Mouse (Mus musculus) testis, adult 2 months (tissue): ENCODE data around the gene Aldh3b2. TPM values are rescaled to one million over a fixed set of nuclear protein-coding genes. Genes with fewer than 3 reads are reported as not detected.
"Not testable (repeated sequence)": the region's sequence is repeated elsewhere in the genome, so short reads cannot be mapped to it uniquely, and the experiment has no call there.

Experiments used
- H3K27ac ChIP-seq: fragments of 200-500 bp; 2 replicates; pipeline ENCODE4 v1.5.1; 2012; ENCODE audit warnings: low read depth, low read length; ENCODE audit not compliant: control insufficient read depth, insufficient read depth
- H3K27me3 ChIP-seq: fragments of 200-500 bp; 2 replicates; pipeline ENCODE4 v1.6.1; 2012; ENCODE audit warnings: mild to moderate bottlenecking, low read length, moderate library complexity; ENCODE audit not compliant: control insufficient read depth, insufficient read depth
- H3K36me3 ChIP-seq: fragments of 200-500 bp; 2 replicates; pipeline ENCODE4 v1.6.1; 2012; ENCODE audit warnings: mild to moderate bottlenecking, low read length; ENCODE audit not compliant: control insufficient read depth, insufficient read depth
- H3K4me1 ChIP-seq: fragments of 200-500 bp; 2 replicates; pipeline ENCODE4 v1.6.1; 2012; ENCODE audit warnings: low read length; ENCODE audit not compliant: control insufficient read depth, insufficient read depth
- H3K4me3 ChIP-seq: fragments of 200-500 bp; 2 replicates; pipeline ENCODE4 v1.5.1; 2012; ENCODE audit warnings: low read depth, mild to moderate bottlenecking, low read length, moderate library complexity, mixed read lengths; ENCODE audit not compliant: control insufficient read depth
- CTCF ChIP-seq: fragments of 200-500 bp; IDR thresholded peaks from 2 replicates; pipeline ENCODE4 v1.5.1; 2012; ENCODE audit warnings: low read depth, mild to moderate bottlenecking, inconsistent platforms, low read length, moderate library complexity; ENCODE audit not compliant: control insufficient read depth, insufficient read depth, insufficient replicate concordance
- POLR2A ChIP-seq: fragments of 200-500 bp; IDR thresholded peaks from 2 replicates; pipeline ENCODE4 v1.6.1; 2012; ENCODE audit warnings: low read depth, mild to moderate bottlenecking, inconsistent platforms, low read length, moderate library complexity; ENCODE audit not compliant: control insufficient read depth
- polyA plus RNA-seq: library from polyadenylated mRNA; depleted of rRNA; stranded (reverse); fragments of >200 nt; gene quantifications from 2 replicates; pipeline ENCODE4 v1.2.3, GENCODE M21; 2012

Aldh3b2 gene
- polyA plus RNA-seq, 1 experiment: 48.6 TPM

GRCm38 (mm10) chr19:3967258-3967657 lies 4.9 kb upstream of the Aldh3b2 start:
- Histone ChIP-seq H3K36me3 (no peaks in the 10 kb centered on the region), H3K4me3 (no peak overlapping the region), H3K27me3 (no peaks in the 10 kb centered on the region), H3K27ac (no peak overlapping the region), H3K4me1 (no peaks in the 10 kb centered on the region)
- TF ChIP-seq POLR2A (no peak), CTCF (no peak)

- not testable (repeated sequence) for H3K4me3 ChIP-seq, H3K27ac ChIP-seq, H3K4me1 ChIP-seq, H3K36me3 ChIP-seq, H3K27me3 ChIP-seq
Measured at GRCm38 (mm10) chr19:3974608-3975007, 2.5 kb downstream of the Aldh3b2 start.

- Histone ChIP-seq H3K36me3 (no peaks in the 10 kb centered on the region), H3K27ac (no peak overlapping the region), H3K4me1 (peaks cover 6% of the 10 kb centered on the region), H3K4me3 (no peak overlapping the region), H3K27me3 (no peaks in the 10 kb centered on the region)
- TF ChIP-seq POLR2A (no peak), CTCF (no peak)
Measured at GRCm38 (mm10) chr19:3975866-3976265, 3.7 kb downstream of the Aldh3b2 start.

- TF ChIP-seq CTCF (peak; percentile 47; the same call in 1 of the 2 replicates), POLR2A (no peak)
- Histone ChIP-seq H3K4me1 (peaks cover 9% of the 10 kb centered on the region), H3K4me3 (peak overlapping the region; percentile 41), H3K27me3 (no peaks in the 10 kb centered on the region), H3K27ac (no peak overlapping the region), H3K36me3 (no peaks in the 10 kb centered on the region)
Measured at GRCm38 (mm10) chr19:3980309-3980708, 8.2 kb downstream of the Aldh3b2 start.

GRCm38 (mm10) chr19:3980917-3981316 lies 8.8 kb downstream of the Aldh3b2 start:
- no peaks in the 10 kb centered on the region for H3K27me3 ChIP-seq
- peak overlapping the region; percentile 41 for H3K4me3 ChIP-seq
- peaks cover 9% of the 10 kb centered on the region for H3K4me1 ChIP-seq
- TF ChIP-seq POLR2A: no peak
- TF ChIP-seq CTCF: no peak
- no peaks in the 10 kb centered on the region for H3K36me3 ChIP-seq
- no peak overlapping the region for H3K27ac ChIP-seq

- Histone ChIP-seq H3K27me3 (no peaks in the 10 kb centered on the region), H3K27ac (no peak overlapping the region), H3K4me1 (peaks cover 11% of the 10 kb centered on the region), H3K4me3 (no peak overlapping the region), H3K36me3 (no peaks in the 10 kb centered on the region)
- TF ChIP-seq CTCF: no peak
- TF ChIP-seq POLR2A: no peak
Measured at GRCm38 (mm10) chr19:3983527-3984200, 11.5 kb downstream of the Aldh3b2 start.

- Histone ChIP-seq H3K36me3 (no peaks in the 10 kb centered on the region), H3K27me3 (no peaks in the 10 kb centered on the region), H3K4me3 (no peak overlapping the region), H3K4me1 (peaks cover 5% of the 10 kb centered on the region), H3K27ac (peak overlapping the region; percentile 5; the same call in 1 of the 2 replicates)
- TF ChIP-seq CTCF: no peak
Measured at GRCm38 (mm10) chr19:3985261-3985681, 13.1 kb downstream of the Aldh3b2 start.

- Histone ChIP-seq H3K4me1 (peaks cover 5% of the 10 kb centered on the region), H3K27ac (peak within 1 kb of the TSS; percentile 47), H3K4me3 (no peak within 1 kb of the TSS), H3K36me3 (no peaks in the 10 kb centered on the region), H3K27me3 (no peaks in the 10 kb centered on the region)
- TF ChIP-seq CTCF (no peak), POLR2A (peak; percentile 22; the same call in 1 of the 2 replicates)
Measured at GRCm38 (mm10) chr19:3986334-3986733, 14.2 kb downstream of the Aldh3b2 start, which contains the start of gene Acy3. Gene Acy3 (plus strand): TSS chr19:3986570.
